Mouse (Mus musculus) retina, postnatal 7 days (tissue): ENCODE results near the gene Kmt2d.
A peak's percentile ranks its signal among the peaks of the same experiment; 100 is the strongest.

Experiments
- DNase-seq: peaks from one replicate; pipeline ENCODE4 v3.0.0-alpha.2; 2012; ENCODE audit warnings: low read depth, low spot score

Gene Kmt2d

GRCm38 (mm10) chr15:98802926-98803325 lies 68.1 kb downstream of the Kmt2d start:
- no peak for DNase-seq

GRCm38 (mm10) chr15:98799396-98799795 lies 71.6 kb downstream of the Kmt2d start:
- peak; percentile 87 for DNase-seq

DNA sequence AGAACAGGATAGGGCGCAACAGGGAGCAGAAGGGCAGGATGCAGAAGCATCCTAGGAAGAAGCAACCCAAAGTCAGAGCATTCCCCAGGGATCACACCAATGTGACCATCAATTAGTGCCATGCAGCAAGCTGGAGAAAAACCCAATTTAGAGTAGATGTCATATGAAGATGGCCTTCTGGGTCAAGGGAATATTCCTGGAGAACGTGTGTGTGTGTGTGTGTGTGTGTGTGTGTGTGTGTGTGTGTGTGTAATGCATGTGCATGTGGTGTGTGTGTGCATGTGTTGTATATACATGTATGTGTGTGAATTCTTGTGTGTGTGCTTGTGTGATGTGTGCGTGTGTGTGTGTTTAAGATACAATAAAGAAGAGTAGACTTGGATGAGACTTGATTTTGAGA lies 72.1 kb downstream of the Kmt2d start:
- DNase-seq, result no peak

DNA sequence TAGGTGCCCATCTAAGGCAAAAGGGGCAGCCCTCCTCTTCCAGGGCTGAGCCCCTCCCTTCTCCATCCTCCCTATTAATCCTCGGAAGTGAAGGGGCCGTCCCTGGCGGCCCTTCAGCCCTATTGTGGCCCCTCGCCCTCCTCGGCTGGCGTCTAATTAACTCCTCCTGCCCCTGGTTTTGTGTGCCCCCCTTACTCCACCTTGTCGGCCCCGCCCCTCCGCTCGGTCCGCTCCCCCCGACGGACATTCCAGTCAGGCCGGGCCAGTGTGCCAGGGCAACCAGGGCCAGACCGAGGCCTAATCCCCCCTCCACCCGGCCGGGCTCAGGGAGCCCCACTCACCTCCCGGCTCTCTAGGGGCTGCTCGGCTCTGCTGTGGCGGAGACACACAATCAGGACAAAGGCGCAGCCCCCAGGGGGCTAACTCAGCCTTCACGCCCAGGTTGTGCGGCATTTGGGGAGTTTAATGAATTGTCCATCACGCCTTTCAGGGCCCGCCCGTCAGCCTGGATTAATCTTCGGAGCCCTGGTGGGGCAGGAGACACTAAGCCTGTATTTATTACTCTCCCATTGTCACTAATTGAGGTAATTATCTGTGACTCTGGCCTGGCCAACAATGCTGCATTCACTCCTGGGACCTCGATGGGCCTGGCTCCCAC lies 73.0 kb downstream of the Kmt2d start:
- DNase-seq, result no peak

- no peak for DNase-seq
Observed at GRCm38 (mm10) chr15:98796803-98797595, 74.0 kb downstream of the Kmt2d start.

DNA sequence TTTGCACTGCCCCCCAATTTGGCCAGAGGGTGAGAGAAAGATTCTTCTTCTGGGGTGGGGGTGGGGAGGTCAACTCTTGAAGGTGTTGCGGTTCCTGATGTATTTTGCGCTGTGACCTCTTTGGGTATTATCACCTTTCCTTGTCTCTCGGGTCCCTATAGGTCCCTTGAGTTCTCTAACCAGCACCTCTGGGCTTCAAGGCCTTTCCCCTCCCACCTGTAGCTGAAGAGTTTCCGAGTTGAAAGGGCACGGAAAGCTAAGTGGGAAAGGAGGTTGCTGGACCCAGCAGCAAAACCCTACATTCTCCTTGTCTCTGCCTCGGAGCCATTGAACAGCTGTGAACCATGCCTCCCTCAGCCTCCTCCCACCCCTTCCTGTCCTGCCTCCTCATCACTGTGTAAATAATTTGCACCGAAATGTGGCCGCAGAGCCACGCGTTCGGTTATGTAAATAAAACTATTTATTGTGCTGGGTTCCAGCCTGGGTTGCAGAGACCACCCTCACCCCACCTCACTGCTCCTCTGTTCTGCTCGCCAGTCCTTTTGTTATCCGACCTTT lies 77.8 kb downstream of the Kmt2d start:
- DNase-seq, result no peak

DNA sequence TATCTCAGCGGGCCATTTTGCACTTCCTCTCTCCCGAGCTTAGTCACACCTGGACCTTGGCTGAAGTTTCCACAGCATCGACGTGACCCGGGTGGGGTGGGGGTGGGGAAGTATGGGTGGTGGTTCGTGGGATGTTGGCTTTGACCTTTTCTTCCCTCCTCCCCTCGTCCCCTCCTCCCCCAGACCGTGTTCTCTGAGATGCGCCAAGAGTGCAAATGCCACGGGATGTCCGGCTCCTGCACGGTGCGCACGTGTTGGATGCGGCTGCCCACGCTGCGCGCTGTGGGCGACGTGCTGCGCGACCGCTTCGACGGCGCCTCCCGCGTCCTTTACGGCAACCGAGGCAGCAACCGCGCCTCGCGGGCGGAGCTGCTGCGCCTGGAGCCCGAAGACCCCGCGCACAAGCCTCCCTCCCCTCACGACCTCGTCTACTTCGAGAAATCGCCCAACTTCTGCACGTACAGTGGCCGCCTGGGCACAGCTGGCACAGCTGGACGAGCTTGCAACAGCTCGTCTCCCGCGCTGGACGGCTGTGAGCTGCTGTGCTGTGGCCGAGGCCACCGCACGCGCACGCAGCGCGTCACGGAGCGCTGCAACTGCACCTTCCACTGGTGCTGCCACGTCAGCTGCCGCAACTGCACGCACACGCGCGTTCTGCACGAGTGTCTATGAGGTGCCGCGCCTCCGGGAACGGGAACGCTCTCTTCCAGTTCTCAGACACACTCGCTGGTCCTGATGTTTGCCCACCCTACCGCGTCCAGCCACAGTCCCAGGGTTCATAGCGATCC lies 78.6 kb downstream of the Kmt2d start:
- no peak for DNase-seq

DNA sequence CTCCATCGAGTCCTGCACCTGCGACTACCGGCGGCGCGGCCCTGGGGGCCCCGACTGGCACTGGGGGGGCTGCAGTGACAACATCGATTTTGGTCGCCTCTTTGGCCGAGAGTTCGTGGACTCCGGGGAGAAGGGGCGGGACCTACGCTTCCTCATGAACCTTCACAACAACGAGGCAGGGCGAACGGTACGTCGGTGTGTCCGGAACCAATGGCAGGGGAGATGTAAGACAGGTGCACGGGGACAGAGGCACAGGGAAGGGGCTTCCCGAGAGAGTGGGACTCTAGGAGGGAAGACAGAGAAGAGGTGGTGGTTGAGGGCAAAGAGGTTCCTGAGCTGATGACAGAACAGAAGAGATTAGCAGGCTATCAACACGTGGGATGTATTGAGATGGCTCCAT lies 79.2 kb downstream of the Kmt2d start:
- no peak for DNase-seq

DNA sequence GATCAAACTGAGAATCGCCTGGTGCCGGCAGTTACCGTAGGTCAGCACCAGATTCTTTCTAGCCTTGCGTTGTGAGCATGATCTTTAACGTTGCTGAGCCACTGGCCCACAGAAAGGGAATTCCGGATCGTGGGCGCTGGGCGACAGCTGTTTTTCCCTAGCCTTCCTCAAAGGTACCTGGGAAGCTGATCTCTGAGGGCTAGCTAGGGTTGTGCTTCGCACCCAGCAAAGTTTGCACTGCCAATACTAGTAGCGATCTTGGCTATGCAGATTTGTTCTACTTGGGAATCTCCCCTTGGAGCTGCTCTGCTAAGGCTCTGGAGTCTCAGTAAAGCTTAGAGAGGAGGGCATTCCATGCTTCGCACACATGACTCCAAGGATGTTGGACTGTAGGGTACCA lies 79.8 kb downstream of the Kmt2d start:
- no peak for DNase-seq

GRCm38 (mm10) chr15:98790761-98791160 lies 80.2 kb downstream of the Kmt2d start:
- DNase-seq, result no peak

DNA sequence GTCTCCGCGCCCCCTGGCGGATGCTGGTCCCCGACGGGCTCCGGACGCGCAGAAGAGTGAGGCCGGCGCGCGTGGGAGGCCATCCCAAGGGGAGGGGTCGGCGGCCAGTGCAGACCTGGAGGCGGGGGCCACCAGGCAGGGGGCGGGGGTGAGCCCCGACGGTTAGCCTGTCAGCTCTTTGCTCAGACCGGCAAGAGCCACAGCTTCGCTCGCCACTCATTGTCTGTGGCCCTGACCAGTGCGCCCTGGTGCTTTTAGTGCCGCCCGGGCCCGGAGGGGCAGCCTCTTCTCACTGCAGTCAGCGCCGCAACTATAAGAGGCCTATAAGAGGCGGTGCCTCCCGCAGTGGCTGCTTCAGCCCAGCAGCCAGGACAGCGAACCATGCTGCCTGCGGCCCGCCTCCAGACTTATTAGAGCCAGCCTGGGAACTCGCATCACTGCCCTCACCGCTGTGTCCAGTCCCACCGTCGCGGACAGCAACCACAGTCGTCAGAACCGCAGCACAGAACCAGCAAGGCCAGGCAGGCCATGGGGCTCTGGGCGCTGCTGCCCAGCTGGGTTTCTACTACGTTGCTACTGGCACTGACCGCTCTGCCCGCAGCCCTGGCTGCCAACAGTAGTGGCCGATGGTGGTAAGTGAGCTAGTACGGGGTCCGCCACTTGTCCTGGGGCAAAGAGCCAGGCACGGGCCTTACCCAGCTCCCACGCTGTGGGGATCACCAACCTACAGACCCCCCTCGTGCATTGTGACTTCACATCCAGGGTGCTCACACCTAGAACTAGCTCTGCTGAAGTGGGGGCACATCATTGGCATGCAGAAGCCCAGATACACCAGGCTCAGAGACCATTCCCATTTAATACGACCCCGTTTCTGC lies 81.1 kb downstream of the Kmt2d start, which contains the start of gene Wnt1:
Wnt1 (plus strand) TSS at position 197 of the 875 bp plus-strand sequence.
- peak; percentile 60 for DNase-seq

- DNase-seq, result no peak
Observed at GRCm38 (mm10) chr15:98788972-98789660, 81.9 kb downstream of the Kmt2d start.

DNA sequence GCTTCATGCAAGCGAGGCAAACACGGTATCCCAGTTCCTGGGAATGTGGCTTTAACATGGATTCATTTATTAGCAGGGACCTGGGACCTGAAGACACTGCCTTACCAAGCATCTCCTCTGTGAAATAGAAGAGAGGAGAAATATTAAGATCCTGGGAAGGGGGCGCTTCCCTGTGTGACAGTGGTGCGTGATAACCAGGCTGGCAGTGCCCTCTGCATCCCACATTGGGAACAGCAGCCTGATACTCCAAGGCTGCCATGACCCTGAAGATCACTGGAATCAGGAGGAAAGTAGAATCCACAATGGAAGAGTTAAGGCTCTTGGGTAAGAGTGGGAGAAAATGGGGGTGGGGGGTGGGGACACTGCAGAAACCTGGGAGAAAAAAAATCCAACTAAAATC lies 83.1 kb downstream of the Kmt2d start:
- no peak for DNase-seq

DNA sequence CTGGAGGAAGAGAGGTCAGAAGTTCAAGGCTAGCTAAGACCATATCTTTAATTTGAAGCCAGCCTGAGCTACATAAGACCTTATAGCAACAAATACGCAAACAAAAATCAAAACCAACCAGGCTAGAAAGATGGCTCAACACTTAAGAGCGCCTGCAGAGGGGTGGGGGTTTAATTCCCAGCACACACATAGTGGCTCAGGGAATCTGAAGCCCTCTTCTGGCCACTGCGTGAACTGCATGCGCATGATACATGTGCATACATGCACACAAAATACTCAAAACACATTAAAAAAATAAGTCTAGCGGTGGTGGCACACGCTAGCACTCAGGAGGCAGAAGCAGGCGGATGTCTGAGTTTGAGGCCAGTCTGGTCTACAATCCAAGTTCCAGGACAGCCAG lies 85.3 kb downstream of the Kmt2d start:
- DNase-seq, result no peak
